Mouse (Mus musculus) olfactory bulb, adult 2 months (tissue): Measurements from ENCODE around the gene Lrrc3c. TPM values are rescaled to one million over a fixed set of nuclear protein-coding genes. Genes with fewer than 3 reads are reported as not detected.

Experiments
- H3K27ac ChIP-seq: fragments of 200-500 bp; 2 replicates; pipeline ENCODE4 v1.5.1; 2012; ENCODE audit warnings: low read depth, low read length; ENCODE audit not compliant: insufficient read depth
- H3K4me1 ChIP-seq: fragments of 200-500 bp; 2 replicates; pipeline ENCODE4 v1.6.1; 2012; ENCODE audit warnings: low read length; ENCODE audit not compliant: control insufficient read depth, insufficient read depth
- H3K4me3 ChIP-seq: fragments of 200-500 bp; 2 replicates; pipeline ENCODE4 v1.5.1; 2012; ENCODE audit warnings: mild to moderate bottlenecking, low read depth, low read length, moderate library complexity; ENCODE audit not compliant: insufficient read depth
- CTCF ChIP-seq: fragments of 200-500 bp; IDR thresholded peaks from 2 replicates; pipeline ENCODE4 v1.5.1; 2012; ENCODE audit warnings: low read depth, mild to moderate bottlenecking, low read length, moderate library complexity; ENCODE audit not compliant: insufficient read depth
- POLR2A ChIP-seq: fragments of 200-500 bp; IDR thresholded peaks from 2 replicates; pipeline ENCODE4 v1.6.1; 2012; ENCODE audit warnings: mild to moderate bottlenecking, low read depth, low read length, moderate library complexity; ENCODE audit not compliant: insufficient read depth
- WGBS: fragments of 180-500 bp; shearing (Covaris S2); methylation state at CpG from one replicate; pipeline ENCODE4 v1.1.7; 2018; 5-methylcytosine and 5-hydroxymethylcytosine counted together
- polyA plus RNA-seq: library from polyadenylated mRNA; stranded (reverse); fragments of >200 nt; gene quantifications from 2 replicates; pipeline ENCODE4 v1.2.4, GENCODE M21; 2012; ENCODE audit warnings: low replicate concordance; ENCODE audit not compliant: missing spikeins, insufficient read depth, insufficient read length

The Lrrc3c gene
- polyA plus RNA-seq: not detected in 2 replicates

GRCm38 (mm10) chr11:98597991-98598390 is at the start of gene Lrrc3c:
Gene Lrrc3c (plus strand): TSS chr11:98598291.
- H3K4me3 ChIP-seq: no peak within 1 kb of the TSS
- H3K4me1 ChIP-seq: peaks cover 3% of the 10 kb centered on the region; the same call in 1 of the 2 replicates
- 88% methylated on average over 8 of the region's 8 CpGs for WGBS
- TF ChIP-seq POLR2A (no peak), CTCF (no peak)
- H3K27ac ChIP-seq: no peak within 1 kb of the TSS

GRCm38 (mm10) chr11:98549363-98549762 is 48.7 kb upstream of the Lrrc3c start:
- TF ChIP-seq CTCF (no peak), POLR2A (no peak)
- H3K27ac ChIP-seq: no peak overlapping the region
- 72% methylated on average over 4 of the region's 4 CpGs for WGBS
- peaks cover 9% of the 10 kb centered on the region for H3K4me1 ChIP-seq
- H3K4me3 ChIP-seq: no peak overlapping the region

- no peak overlapping the region for H3K27ac ChIP-seq
- 19% methylated on average over 20 of the region's 20 CpGs for WGBS
Observed at GRCm38 (mm10) chr11:98550311-98550974, 47.6 kb upstream of the Lrrc3c start.

GRCm38 (mm10) chr11:98550975-98551828 is 46.9 kb upstream of the Lrrc3c start, which contains the start of gene Zpbp2:
Gene Zpbp2 (plus strand): TSS chr11:98551097.
- H3K4me3 ChIP-seq: peak within 1 kb of the TSS; percentile 71
- WGBS: 1% methylated on average over 51 of the region's 51 CpGs
- TF ChIP-seq CTCF: no peak
- TF ChIP-seq POLR2A: peak; percentile 58; the same call in 1 of the 2 replicates
- H3K4me1 ChIP-seq: peaks cover 7% of the 10 kb centered on the region
- H3K27ac ChIP-seq: peak within 1 kb of the TSS; percentile 92

More at GRCm38 (mm10) chr11:98550311-98550974, 47.6 kb upstream of the Lrrc3c start:
- TF ChIP-seq CTCF (no peak), POLR2A (no peak)
- Histone ChIP-seq H3K4me3 (peak overlapping the region; percentile 71), H3K4me1 (peaks cover 9% of the 10 kb centered on the region)

GRCm38 (mm10) chr11:98553966-98554365 is 44.1 kb upstream of the Lrrc3c start:
- Histone ChIP-seq H3K27ac (no peak overlapping the region), H3K4me1 (peaks cover 7% of the 10 kb centered on the region), H3K4me3 (no peak overlapping the region)
- WGBS: 89% methylated on average over 4 of the region's 4 CpGs
- TF ChIP-seq CTCF (no peak), POLR2A (no peak)

- peaks cover 7% of the 10 kb centered on the region for H3K4me1 ChIP-seq
- TF ChIP-seq CTCF: no peak
- no peak for TF ChIP-seq POLR2A
- H3K27ac ChIP-seq: no peak overlapping the region
- WGBS: 50% methylated on average over 12 of the region's 12 CpGs
- H3K4me3 ChIP-seq: no peak overlapping the region
Observed at GRCm38 (mm10) chr11:98555124-98555700, 42.9 kb upstream of the Lrrc3c start.

- WGBS: 28% methylated on average over 7 of the region's 7 CpGs
Observed at GRCm38 (mm10) chr11:98560942-98561341, 37.1 kb upstream of the Lrrc3c start.

GRCm38 (mm10) chr11:98563025-98563424 is 35.1 kb upstream of the Lrrc3c start:
- 91% methylated on average over 3 of the region's 3 CpGs for WGBS
- TF ChIP-seq POLR2A: no peak
- TF ChIP-seq CTCF: no peak

More at GRCm38 (mm10) chr11:98560942-98561341, 37.1 kb upstream of the Lrrc3c start:
- Histone ChIP-seq H3K27ac (no peak overlapping the region), H3K4me3 (no peak overlapping the region), H3K4me1 (0 out of 2 replicates have a peak, but pooled peaks cover 2% of the 10 kb centered on the region)
- TF ChIP-seq CTCF (no peak), POLR2A (no peak)

GRCm38 (mm10) chr11:98563921-98564414 is 34.1 kb upstream of the Lrrc3c start:
- Histone ChIP-seq H3K4me3 (no peak overlapping the region), H3K27ac (no peak overlapping the region), H3K4me1 (0 out of 2 replicates have a peak, but pooled peaks cover 2% of the 10 kb centered on the region)
- TF ChIP-seq CTCF (no peak), POLR2A (no peak)
- 52% methylated on average over 13 of the region's 13 CpGs for WGBS

More at GRCm38 (mm10) chr11:98563025-98563424, 35.1 kb upstream of the Lrrc3c start:
- no peak overlapping the region for H3K4me3 ChIP-seq
- 0 out of 2 replicates have a peak, but pooled peaks cover 2% of the 10 kb centered on the region for H3K4me1 ChIP-seq
- no peak overlapping the region for H3K27ac ChIP-seq
